Mouse (Mus musculus) hindbrain, embryonic 11.5 days (tissue): ENCODE data around the gene Pmepa1. TPM values are rescaled to one million over a fixed set of nuclear protein-coding genes. Genes with fewer than 3 reads are reported as not detected.

ENCODE experiments used
- ATAC-seq: fragments of 200-750 bp; cut with Nextera tagmentation; 2 replicates; pipeline ENCODE4 v1.8.0; 2017; ENCODE audit warnings: mild to moderate bottlenecking, moderate TSS enrichment, moderate library complexity; ENCODE audit not compliant: low FRiP score
- DNase-seq: peaks from one replicate; pipeline ENCODE4 v3.0.0-alpha.2; 2015; ENCODE audit warnings: low spot score
- H3K27ac ChIP-seq: fragments of 300-500 bp; sonication (generic); 2 replicates; pipeline ENCODE4 v1.5.1; 2014; ENCODE audit warnings: mild to moderate bottlenecking, low read depth, low read length
- H3K27me3 ChIP-seq: fragments of 300-500 bp; sonication (generic); 2 replicates; pipeline ENCODE4 v1.6.1; 2014; ENCODE audit warnings: mild to moderate bottlenecking, low read length, moderate library complexity, mixed read lengths; ENCODE audit not compliant: control insufficient read depth, insufficient read depth
- H3K36me3 ChIP-seq: fragments of 300-500 bp; sonication (generic); 2 replicates; pipeline ENCODE4 v1.6.1; 2014; ENCODE audit warnings: mild to moderate bottlenecking, low read length, moderate library complexity, mixed read lengths; ENCODE audit not compliant: control insufficient read depth, insufficient read depth
- H3K4me1 ChIP-seq: fragments of 300-500 bp; sonication (generic); replicated peaks from 2 replicates; pipeline ENCODE4 v1.6.1; 2014; ENCODE audit warnings: low read length, mixed read lengths; ENCODE audit not compliant: control insufficient read depth, insufficient read depth
- H3K4me2 ChIP-seq: fragments of 300-500 bp; sonication (generic); replicated peaks from 2 replicates; pipeline ENCODE4 v1.6.1; 2014; ENCODE audit warnings: mild to moderate bottlenecking, low read depth, low read length
- H3K4me3 ChIP-seq: fragments of 300-500 bp; sonication (generic); 2 replicates; pipeline ENCODE4 v1.5.1; 2014; ENCODE audit warnings: low read depth, low read length
- H3K9ac ChIP-seq: fragments of 300-500 bp; sonication (generic); 2 replicates; pipeline ENCODE4 v1.6.1; 2014; ENCODE audit warnings: low read depth, low read length
- H3K9me3 ChIP-seq: fragments of 300-500 bp; sonication (generic); 2 replicates; pipeline ENCODE4 v1.6.1; 2016; ENCODE audit warnings: low read length; ENCODE audit not compliant: control insufficient read depth
- WGBS: fragments of 180-500 bp; shearing (Covaris S2); extraction: QIAGEN DNeasy Blood & Tissue Kit; methylation state at CpG from one replicate; pipeline ENCODE4 v1.1.7; 2014; 5-methylcytosine and 5-hydroxymethylcytosine counted together
- polyA plus RNA-seq: library from polyadenylated mRNA; unstranded; fragments of >200 nt; fragmentation: Nextera tagmentation; extraction: Ambion mirVana; gene quantifications from 2 replicates; pipeline ENCODE4 v1.2.1, GENCODE M21; 2014

Pmepa1 gene
- polyA plus RNA-seq, 1 experiment from 2014 or later, result 5.0 TPM

DNA sequence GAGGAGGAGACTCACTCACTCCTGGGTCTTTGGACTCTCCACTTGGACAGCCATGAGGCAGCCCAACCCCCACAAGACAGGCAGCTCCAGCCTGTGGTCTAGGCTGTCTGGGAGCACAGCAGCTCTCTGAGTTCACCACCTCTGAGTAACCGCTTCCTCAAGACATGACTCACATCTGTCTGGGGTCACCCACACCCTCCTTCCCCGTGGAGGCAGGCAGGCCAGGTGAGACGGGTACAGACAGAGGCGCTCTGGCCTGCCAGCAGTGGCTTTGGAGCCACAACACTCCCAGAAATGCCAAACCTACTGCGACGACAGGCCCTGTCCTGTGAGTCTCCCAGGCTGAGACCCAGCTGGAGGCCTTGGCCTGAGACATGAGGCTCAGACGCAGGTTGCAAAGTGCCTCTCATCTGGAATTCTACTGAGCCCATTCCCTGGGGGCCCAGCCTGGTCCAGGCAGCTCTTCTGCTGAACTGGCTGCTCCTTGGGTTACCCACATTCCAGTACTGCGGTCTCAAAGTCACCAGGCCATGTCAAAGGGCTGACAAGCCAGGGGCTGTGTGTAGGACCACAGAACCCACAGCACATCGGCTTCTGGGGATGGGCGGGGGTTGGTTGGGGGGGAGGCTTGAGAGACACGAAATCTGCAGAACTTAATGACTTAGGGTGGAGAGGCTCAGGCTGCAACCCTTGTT is 12.6 kb downstream of the Pmepa1 start:
- WGBS, result 62% methylated on average over 11 of the region's 11 CpGs
- H3K36me3 ChIP-seq, result no peaks in the 10 kb centered on the region
- no peak overlapping the region for H3K27ac ChIP-seq
- no peaks in the 10 kb centered on the region for H3K9me3 ChIP-seq
- no peak overlapping the region for H3K4me3 ChIP-seq
- H3K9ac ChIP-seq, result no peak overlapping the region
- H3K4me2 ChIP-seq, result no peak overlapping the region
- ATAC-seq (no peak), DNase-seq (no peak)
- peaks cover 25% of the 10 kb centered on the region for H3K4me1 ChIP-seq
- no peaks in the 10 kb centered on the region for H3K27me3 ChIP-seq

DNA sequence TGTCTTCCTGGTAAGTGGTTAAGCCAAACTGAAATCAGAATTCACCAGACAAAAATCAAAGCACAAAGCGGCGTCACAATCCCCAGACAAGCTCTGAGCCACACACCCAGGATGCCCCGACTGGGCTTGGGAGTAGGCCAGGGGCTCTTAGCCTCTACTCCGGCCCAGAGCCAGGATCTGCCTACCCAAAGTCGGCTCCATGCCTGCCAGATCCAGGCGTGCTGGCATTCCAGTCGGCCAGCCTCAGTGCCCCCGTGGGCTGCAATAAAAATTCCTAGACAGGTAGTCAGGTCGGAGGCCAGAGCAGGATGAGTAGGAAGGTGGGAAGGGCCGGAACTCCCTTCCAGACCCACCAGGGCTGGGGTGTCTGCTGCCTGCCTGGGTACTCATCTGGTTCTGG is 14.8 kb downstream of the Pmepa1 start:
- no peak overlapping the region for H3K4me3 ChIP-seq
- H3K36me3 ChIP-seq, result no peaks in the 10 kb centered on the region
- H3K27ac ChIP-seq, result no peak overlapping the region
- no peak overlapping the region for H3K9ac ChIP-seq
- no peak for DNase-seq
- H3K9me3 ChIP-seq, result no peaks in the 10 kb centered on the region
- no peak for ATAC-seq
- WGBS, result 86% methylated on average over 10 of the region's 10 CpGs
- H3K27me3 ChIP-seq, result no peaks in the 10 kb centered on the region
- H3K4me1 ChIP-seq, result peaks cover 42% of the 10 kb centered on the region
- H3K4me2 ChIP-seq, result no peak overlapping the region

DNA sequence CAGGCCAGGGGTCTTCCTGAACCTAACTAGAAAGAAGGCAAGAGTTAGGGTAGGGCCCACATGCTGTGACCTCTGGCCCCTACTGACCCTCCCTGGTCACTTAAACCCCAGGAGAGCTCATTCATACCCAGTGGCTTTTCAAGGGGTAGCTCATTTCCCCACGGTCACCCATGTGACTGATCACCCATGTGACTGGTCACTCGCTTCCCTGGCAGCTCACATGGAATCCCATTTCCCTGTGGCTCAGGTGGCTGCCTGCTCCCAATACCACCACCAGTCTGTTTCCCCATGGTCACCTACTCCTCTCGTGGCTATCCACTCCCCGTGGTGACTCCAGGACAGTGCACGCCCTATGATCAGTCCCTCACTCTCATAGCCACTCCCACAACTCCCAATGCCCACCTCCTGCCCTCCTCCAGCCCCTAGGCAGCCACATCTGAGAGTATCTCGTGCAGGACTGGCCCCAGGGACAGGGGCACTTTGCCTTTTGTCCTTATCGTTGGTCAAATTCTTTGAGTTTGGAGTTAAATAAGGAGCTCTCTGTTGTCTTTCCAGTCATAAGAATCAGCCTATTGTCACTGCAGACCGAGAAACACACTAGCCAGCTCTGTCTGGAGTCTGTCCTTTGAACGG is 17.8 kb downstream of the Pmepa1 start:
- Histone ChIP-seq H3K4me3 (no peak overlapping the region), H3K4me1 (peaks cover 45% of the 10 kb centered on the region), H3K27ac (0 out of 2 replicates have a peak overlapping the region, but pooled peaks have one; percentile 10), H3K9me3 (no peaks in the 10 kb centered on the region), H3K36me3 (no peaks in the 10 kb centered on the region), H3K4me2 (no peak overlapping the region), H3K9ac (no peak overlapping the region), H3K27me3 (no peaks in the 10 kb centered on the region)
- DNase-seq (no peak), ATAC-seq (no peak)
- 25% methylated on average over 9 of the region's 9 CpGs for WGBS

DNA sequence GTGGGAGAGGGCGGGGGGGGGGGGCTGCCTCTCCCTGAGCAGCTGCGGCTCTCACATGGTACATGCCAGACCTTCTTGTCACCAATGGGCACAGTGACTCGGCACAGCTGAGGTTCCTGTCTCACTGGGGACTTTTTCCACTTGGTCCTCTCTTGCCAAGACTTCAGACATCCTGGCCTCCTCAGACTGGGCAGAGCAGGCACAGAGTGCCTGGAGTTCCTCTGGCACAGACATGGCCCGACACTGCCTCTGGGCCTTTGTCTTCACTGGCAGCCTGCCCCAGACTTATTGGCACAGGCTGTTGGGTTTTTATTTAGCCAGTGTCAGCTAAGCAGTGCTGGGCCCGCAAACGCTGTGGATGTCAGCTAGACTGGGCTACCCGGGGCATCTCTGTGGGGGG is 18.7 kb downstream of the Pmepa1 start:
- no peaks in the 10 kb centered on the region for H3K9me3 ChIP-seq
- H3K27ac ChIP-seq, result no peak overlapping the region
- H3K27me3 ChIP-seq, result no peaks in the 10 kb centered on the region
- DNase-seq (no peak), ATAC-seq (no peak)
- no peak overlapping the region for H3K4me2 ChIP-seq
- H3K36me3 ChIP-seq, result no peaks in the 10 kb centered on the region
- no peak overlapping the region for H3K9ac ChIP-seq
- peaks cover 53% of the 10 kb centered on the region for H3K4me1 ChIP-seq
- H3K4me3 ChIP-seq, result no peak overlapping the region
- 49% methylated on average over 6 of the region's 7 CpGs for WGBS

DNA sequence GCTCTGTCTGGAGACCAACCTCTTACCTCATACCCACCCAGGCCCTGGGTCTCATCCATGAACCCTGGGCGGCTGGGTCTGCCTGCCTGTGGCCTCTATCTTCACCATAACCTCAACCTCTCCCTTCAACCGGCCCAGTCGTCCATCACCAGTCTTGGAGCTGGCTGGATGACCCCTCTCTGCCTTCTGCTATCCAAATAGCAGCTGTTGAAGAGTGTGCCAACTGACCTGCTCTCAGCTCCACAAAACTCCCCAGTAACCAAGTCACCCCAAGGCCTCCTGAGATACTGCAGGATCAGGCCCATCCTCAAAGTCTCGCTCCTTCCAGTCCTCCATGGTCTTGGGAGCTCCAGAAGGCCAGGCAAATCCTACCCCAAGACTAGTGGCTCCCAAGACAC is 19.8 kb downstream of the Pmepa1 start:
- ATAC-seq, result no peak
- Histone ChIP-seq H3K27ac (no peak overlapping the region), H3K4me3 (no peak overlapping the region), H3K4me1 (peaks cover 55% of the 10 kb centered on the region), H3K9me3 (no peaks in the 10 kb centered on the region), H3K9ac (no peak overlapping the region), H3K36me3 (no peaks in the 10 kb centered on the region), H3K27me3 (no peaks in the 10 kb centered on the region), H3K4me2 (no peak overlapping the region)
- no peak for DNase-seq
- WGBS, result 74% methylated on average over 4 of the region's 4 CpGs

DNA sequence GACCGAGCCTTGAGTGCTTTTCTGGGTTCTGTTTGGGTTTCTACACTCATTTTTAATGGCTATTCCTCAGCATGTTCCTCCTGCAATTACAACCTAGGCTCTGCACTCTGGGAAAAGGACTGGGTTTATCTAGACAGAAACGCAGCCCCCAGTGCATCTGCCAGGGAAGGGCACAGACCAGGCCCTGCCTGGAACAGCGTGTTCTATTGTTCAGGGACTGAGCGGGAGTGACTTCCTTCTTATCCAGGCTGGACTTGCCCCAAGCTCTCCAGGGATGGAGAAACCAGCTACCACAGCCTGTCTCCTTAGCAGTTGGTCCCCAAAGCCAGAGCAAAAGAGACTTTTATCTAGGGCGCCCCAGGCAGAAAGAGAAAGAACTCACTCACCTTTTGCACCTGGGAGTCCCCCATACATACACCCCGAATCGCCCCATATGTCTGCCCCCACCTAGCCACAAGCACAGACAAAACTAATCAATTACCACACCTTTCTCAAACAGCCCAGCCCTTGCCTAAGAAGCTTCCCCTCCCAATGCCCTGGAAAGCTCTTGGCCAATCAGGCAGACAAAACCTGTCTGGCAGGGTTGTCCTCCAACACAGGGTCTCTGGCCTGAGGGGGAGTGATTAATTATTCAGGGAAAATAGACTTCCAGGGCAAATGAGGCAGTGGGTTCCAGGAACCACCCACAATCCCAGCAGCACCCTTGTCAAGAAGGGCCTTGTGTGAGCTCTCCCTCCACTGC is 20.4 kb downstream of the Pmepa1 start:
- H3K27me3 ChIP-seq, result no peaks in the 10 kb centered on the region
- H3K4me2 ChIP-seq, result no peak overlapping the region
- 75% methylated on average over 7 of the region's 7 CpGs for WGBS
- no peaks in the 10 kb centered on the region for H3K9me3 ChIP-seq
- no peak overlapping the region for H3K4me3 ChIP-seq
- no peaks in the 10 kb centered on the region for H3K36me3 ChIP-seq
- no peak for DNase-seq
- H3K27ac ChIP-seq, result 0 out of 2 replicates have a peak overlapping the region, but pooled peaks have one; percentile 1
- no peak overlapping the region for H3K9ac ChIP-seq
- ATAC-seq, result no peak
- peaks cover 55% of the 10 kb centered on the region for H3K4me1 ChIP-seq

DNA sequence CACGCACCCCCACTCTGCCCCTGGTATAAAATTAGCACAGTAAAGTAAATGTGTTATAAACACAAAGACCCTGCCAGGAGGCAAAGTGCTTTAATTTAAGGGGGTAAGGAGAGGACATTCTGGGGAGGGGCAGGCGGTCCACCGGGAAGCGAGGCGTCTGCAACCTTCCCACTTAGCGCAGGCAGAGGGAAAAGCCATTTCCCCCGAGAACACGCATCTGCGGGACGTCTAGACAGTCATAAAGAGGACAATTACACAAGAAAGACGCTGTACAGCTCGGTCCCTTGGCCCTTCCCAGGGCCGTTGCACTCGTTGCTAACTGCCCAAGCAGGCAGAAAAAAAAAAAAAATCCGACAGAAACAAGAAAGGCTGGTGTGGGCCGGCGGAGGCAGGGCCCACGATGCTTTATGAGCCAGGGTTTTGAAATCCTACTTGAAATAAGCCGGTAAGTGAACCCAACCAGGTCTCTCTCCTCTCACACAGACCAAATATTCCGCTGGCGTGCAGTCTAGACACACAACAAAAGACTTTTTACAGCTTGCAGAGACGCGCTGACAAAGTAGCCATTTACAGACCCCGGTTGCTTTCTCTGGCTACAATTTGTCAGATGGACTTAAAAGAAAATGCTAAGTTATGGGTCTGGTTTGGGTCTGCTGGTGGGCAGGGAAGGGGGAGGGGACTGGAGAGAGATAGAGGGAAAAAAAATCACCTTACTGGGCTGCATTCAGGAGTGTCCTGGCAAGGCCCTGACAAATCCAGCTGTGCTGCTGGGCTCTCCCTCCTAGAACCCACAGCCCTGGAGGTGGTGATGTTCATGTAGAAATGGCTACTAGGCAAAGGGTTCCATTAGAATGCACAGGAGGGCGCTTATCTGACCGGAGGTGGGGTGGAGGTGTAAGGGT is 22.3 kb downstream of the Pmepa1 start:
- Histone ChIP-seq H3K27ac (peak overlapping the region; percentile 85), H3K36me3 (no peaks in the 10 kb centered on the region), H3K27me3 (no peaks in the 10 kb centered on the region), H3K4me1 (peaks cover 53% of the 10 kb centered on the region), H3K4me2 (peak overlapping the region; percentile 23), H3K9ac (peak overlapping the region; percentile 19), H3K9me3 (no peaks in the 10 kb centered on the region), H3K4me3 (no peak overlapping the region)
- DNase-seq (peak; percentile 75), ATAC-seq (peak; percentile 63)
- 19% methylated on average over 26 of the region's 26 CpGs for WGBS

DNA sequence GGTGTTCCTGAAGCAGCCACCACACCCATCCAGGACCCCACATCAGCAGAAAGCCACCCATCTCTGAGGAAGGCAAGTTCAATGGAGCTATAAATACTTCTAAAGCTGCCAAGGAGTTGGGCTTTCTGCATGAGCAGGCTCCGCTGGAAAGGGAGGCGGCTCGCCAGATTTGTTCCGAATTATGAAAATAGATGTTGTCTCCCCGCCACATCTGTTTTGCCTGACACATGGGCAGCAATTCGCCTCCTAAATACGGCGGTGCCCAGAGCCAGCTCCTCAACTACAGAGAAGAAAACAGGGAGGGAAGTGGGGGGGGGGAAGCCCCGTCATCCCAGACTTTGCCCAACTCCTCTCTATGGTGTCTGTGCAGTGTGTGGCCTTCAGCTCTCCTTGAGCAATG is 24.7 kb downstream of the Pmepa1 start:
- H3K9ac ChIP-seq, result no peak overlapping the region
- no peak for DNase-seq
- H3K27me3 ChIP-seq, result no peaks in the 10 kb centered on the region
- H3K4me1 ChIP-seq, result peaks cover 38% of the 10 kb centered on the region
- H3K9me3 ChIP-seq, result no peaks in the 10 kb centered on the region
- WGBS, result 81% methylated on average over 9 of the region's 9 CpGs
- no peak overlapping the region for H3K4me3 ChIP-seq
- no peaks in the 10 kb centered on the region for H3K36me3 ChIP-seq
- no peak overlapping the region for H3K4me2 ChIP-seq
- ATAC-seq, result no peak
- H3K27ac ChIP-seq, result no peak overlapping the region
